Mouse (Mus musculus) gastrocnemius, postnatal 4 days (tissue): ENCODE data around the gene Fibin. TPM values are rescaled to one million over a fixed set of nuclear protein-coding genes. Genes with fewer than 3 reads are reported as not detected.

Source experiments
- DNase-seq, 2 experiments: peaks; one replicate each; pipeline ENCODE4 v3.0.0; 2021 to 2022; ENCODE audit warnings: low spot score in 2 of 2, mixed read lengths in 2 of 2
- total RNA-seq, 2 experiments: library from RNA; stranded (reverse); gene quantifications; 2 replicates each; pipeline ENCODE4 v1.2.3; 2021

Gene Fibin
- total RNA-seq, 2 experiments from 2014 or later, result 38.6 to 41.8 TPM

DNA sequence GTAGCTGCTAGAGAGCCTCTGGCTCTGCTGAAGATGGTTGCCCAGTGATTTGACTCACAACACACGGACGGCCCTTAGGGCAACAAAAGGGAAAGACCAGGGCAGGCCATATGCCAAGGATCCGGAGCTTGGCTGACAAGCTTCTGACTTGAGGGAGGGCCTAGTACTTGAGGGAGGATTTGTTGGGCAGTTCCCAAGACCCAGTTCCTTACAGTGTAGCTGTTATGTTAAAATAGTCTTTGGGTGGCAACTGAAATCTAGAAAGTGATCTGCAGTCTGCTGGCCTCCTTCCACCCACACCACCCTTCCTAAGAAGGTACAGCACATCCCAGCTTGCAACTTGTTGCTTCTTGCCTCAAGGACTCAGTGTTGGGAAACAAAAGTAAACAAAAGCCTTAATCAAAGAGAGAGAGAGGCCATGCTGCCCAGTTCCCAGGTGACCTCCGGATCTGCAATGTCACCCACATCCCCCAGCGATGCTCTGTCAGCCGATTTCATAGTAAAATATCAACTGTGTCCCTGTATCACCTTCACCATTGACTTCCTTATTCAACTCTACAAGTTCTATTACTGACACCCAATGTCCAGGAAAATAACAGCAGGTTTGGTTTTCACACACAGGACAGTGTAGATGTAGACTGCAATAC lies 48.4 kb downstream of the Fibin start, which contains the start of gene Bbox1:
TSS of gene Bbox1 (minus strand) at position 52 of the 647 bp plus-strand sequence.
- peak in 1 of 2 experiments; percentile 27 for DNase-seq

DNA sequence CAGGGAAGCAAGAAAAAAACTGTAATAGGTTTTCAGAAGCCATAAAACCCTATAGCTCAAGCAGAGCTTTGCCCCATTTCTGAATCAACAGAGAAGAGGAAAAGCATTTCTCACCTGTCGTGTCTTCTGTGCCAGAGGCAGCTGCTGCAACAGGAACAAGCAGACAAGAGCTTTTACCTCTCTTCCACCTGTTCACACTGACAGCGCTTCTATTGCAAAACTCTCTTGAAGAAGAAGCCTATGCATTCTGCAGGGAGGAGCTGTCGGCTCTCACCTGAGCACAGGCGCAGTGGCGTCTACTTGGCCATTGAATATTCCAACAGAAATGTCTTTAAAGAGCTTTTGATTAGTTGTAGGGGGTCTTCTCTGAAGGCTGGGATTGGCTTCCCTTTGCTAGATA lies 48.9 kb downstream of the Fibin start:
- no peak for DNase-seq

GRCm38 (mm10) chr2:110313305-110313824 lies 49.6 kb downstream of the Fibin start:
- DNase-seq, result no peak

Other genes with a start within 250 kb of the Fibin start
- gene Bbox1, start 48.6 kb downstream of the Fibin start, total RNA-seq, result under 1 TPM; 0.59 to 0.62 TPM
- gene Slc5a12, start 234.1 kb upstream of the Fibin start, total RNA-seq, result not detected